Comparison of ENCODE assay signal across 7 mouse cellular contexts in genomic region chr1:151251194-151252010, GRCm38 (mm10). TPM values are rescaled to one million over a fixed set of nuclear protein-coding genes. Genes with fewer than 3 reads are reported as not detected.
A peak's percentile ranks its signal among the peaks of the same experiment; 100 is the strongest.
DNase-seq lines count a peak whose midpoint lies in the region; ATAC-seq and TF ChIP-seq lines count a peak whose summit lies in the region.

No protein-coding gene starts in this region.

- H3K27me3 ChIP-seq in liver, embryonic 11.5 days (replicated peaks; ENCODE audit: control insufficient read depth, insufficient read depth, low read length): no peaks in the 10 kb centered on the region
- no peaks in the 10 kb centered on the region for H3K27me3 ChIP-seq in heart, postnatal 0 days (ENCODE audit: control insufficient read depth, insufficient read depth, low read length)
- no peaks in the 10 kb centered on the region for H3K27me3 ChIP-seq in midbrain, embryonic 16.5 days (ENCODE audit: control insufficient read depth, insufficient read depth, low read depth, low read length)

- TF ChIP-seq CTCF in bone marrow macrophage, adult 2 months (IDR thresholded peaks at IDR 0.05; ENCODE audit: low read depth, low read length): no peak
- TF ChIP-seq CTCF in heart, postnatal 0 days (IDR thresholded peaks at IDR 0.05; ENCODE audit: low read depth): no peak

- no peak for TF ChIP-seq POLR2A in bone marrow macrophage, adult 2 months (IDR thresholded peaks at IDR 0.05; ENCODE audit: borderline replicate concordance, low read depth, low read length)

- peak overlapping the region; percentile 2 for H3K4me2 ChIP-seq in liver, embryonic 11.5 days
- peak overlapping the region; percentile 41 for H3K4me2 ChIP-seq in heart, postnatal 0 days (ENCODE audit: low read depth, low read length)
- H3K4me2 ChIP-seq in midbrain, embryonic 16.5 days (ENCODE audit: low read length): no peak overlapping the region; the same call in 1 of the 2 replicates

- 76% methylated on average over 14 of the region's 14 CpGs for WGBS in liver, embryonic 11.5 days
- WGBS in heart, postnatal 0 days: 80% methylated on average over 14 of the region's 14 CpGs
- WGBS in midbrain, embryonic 16.5 days: 72% methylated on average over 14 of the region's 14 CpGs

- no peaks in the 10 kb centered on the region for H3K9me3 ChIP-seq in liver, embryonic 11.5 days (ENCODE audit: control insufficient read depth, low read length)
- H3K9me3 ChIP-seq in heart, postnatal 0 days (replicated peaks; ENCODE audit: control insufficient read depth, low read length): no peaks in the 10 kb centered on the region
- no peaks in the 10 kb centered on the region for H3K9me3 ChIP-seq in midbrain, embryonic 16.5 days (replicated peaks; ENCODE audit: control insufficient read depth, low read length, poor library complexity, severe bottlenecking)

- TF ChIP-seq EP300 in heart, postnatal 0 days (IDR thresholded peaks at IDR 0.05; ENCODE audit: low read depth): no peak

- DNase-seq in liver, embryonic 11.5 days (ENCODE audit: low spot score): no peak
- no peak for DNase-seq in liver
- no peak for DNase-seq in heart, postnatal 0 days (ENCODE audit: low spot score)
- DNase-seq in gastrocnemius, postnatal 10 days: no peak
- DNase-seq in adrenal gland, adult 8-10 months: no peak

- no peak overlapping the region; the same call in 1 of the 2 replicates for H3K4me3 ChIP-seq in liver, embryonic 11.5 days (ENCODE audit: low read depth, low read length)
- H3K4me3 ChIP-seq in bone marrow macrophage, adult 2 months (ENCODE audit: insufficient read depth, low read length): peak overlapping the region; percentile 34
- no peak overlapping the region; the same call in 1 of the 2 replicates for H3K4me3 ChIP-seq in heart, postnatal 0 days (ENCODE audit: low read depth, low read length)
- no peak overlapping the region for H3K4me3 ChIP-seq in midbrain, embryonic 16.5 days (ENCODE audit: low read depth, low read length)

- 0 out of 2 replicates have a peak, but pooled peaks cover 5% of the 10 kb centered on the region for H3K4me1 ChIP-seq in liver, embryonic 11.5 days (replicated peaks; ENCODE audit: control insufficient read depth, insufficient read depth, low read length)
- H3K4me1 ChIP-seq in bone marrow macrophage, adult 2 months (ENCODE audit: control insufficient read depth, insufficient read depth, low read length): peaks cover 27% of the 10 kb centered on the region
- H3K4me1 ChIP-seq in heart, postnatal 0 days (ENCODE audit: control insufficient read depth, insufficient read depth): peaks cover 6% of the 10 kb centered on the region; the same call in 1 of the 2 replicates
- no peaks in the 10 kb centered on the region for H3K4me1 ChIP-seq in midbrain, embryonic 16.5 days (ENCODE audit: control insufficient read depth, insufficient read depth, low read length)

- no peak overlapping the region for H3K9ac ChIP-seq in liver, embryonic 11.5 days (ENCODE audit: low read depth, low read length)
- H3K9ac ChIP-seq in heart, postnatal 0 days (replicated peaks; ENCODE audit: low read depth, low read length): no peak overlapping the region
- H3K9ac ChIP-seq in midbrain, embryonic 16.5 days (ENCODE audit: low read depth, low read length): no peak overlapping the region

- ATAC-seq in liver, embryonic 11.5 days (replicated peaks; ENCODE audit: low FRiP score): no peak
- no peak for ATAC-seq in heart, postnatal 0 days (ENCODE audit: insufficient read depth, low read depth)
- ATAC-seq in midbrain, embryonic 16.5 days: 0 out of 2 replicates have a peak, but pooled peaks have one; percentile 11

- no peak overlapping the region for H3K27ac ChIP-seq in liver, embryonic 11.5 days (ENCODE audit: low read depth, low read length)
- H3K27ac ChIP-seq in bone marrow macrophage, adult 2 months (ENCODE audit: insufficient read depth, low read depth, low read length): peak overlapping the region; percentile 94
- H3K27ac ChIP-seq in heart, postnatal 0 days (ENCODE audit: low read depth): peak overlapping the region; percentile 30; the same call in 1 of the 2 replicates
- H3K27ac ChIP-seq in midbrain, embryonic 16.5 days (ENCODE audit: low read length): no peak overlapping the region

- no peaks in the 10 kb centered on the region for H3K36me3 ChIP-seq in liver, embryonic 11.5 days (ENCODE audit: control insufficient read depth, insufficient read depth, low read length)
- H3K36me3 ChIP-seq in heart, postnatal 0 days (replicated peaks; ENCODE audit: control insufficient read depth, insufficient read depth, low read length): no peaks in the 10 kb centered on the region
- H3K36me3 ChIP-seq in midbrain, embryonic 16.5 days (ENCODE audit: control insufficient read depth, insufficient read depth, low read length): no peaks in the 10 kb centered on the region

RNA-seq across cellular contexts. Expression of gene Gm47996, which starts 41.5 kb away (rescaled TPM):
- polyA plus RNA-seq in liver, embryonic 11.5 days (2014; fragmentation: Nextera tagmentation; extraction: Ambion mirVana): 0.26 and 0.27 TPM in 2 replicates
- not detected in 2 replicates for polyA plus RNA-seq in bone marrow macrophage, adult 2 months (2012; ENCODE audit: insufficient read depth, insufficient read length, missing spikeins)
- total RNA-seq in heart, postnatal 0 days (2014; rRNA removed; ENCODE audit: low replicate concordance): not detected in 2 replicates
- not detected in 2 replicates for polyA plus RNA-seq in heart, postnatal 0 days (2015; fragmentation: Nextera tagmentation; extraction: Ambion mirVana)
- not detected in 2 replicates for polyA plus RNA-seq in midbrain, embryonic 16.5 days (2015; fragmentation: Nextera tagmentation; extraction: Ambion mirVana)
- not detected for total RNA-seq in gastrocnemius, postnatal 10 days (2021)
- total RNA-seq in adrenal gland, adult 8-10 months (2022): not detected

RNA-seq across cellular contexts. Expression of gene 3110040M04Rik, which starts 47.5 kb away (rescaled TPM):
- 1.0 and 1.2 TPM in 2 replicates for polyA plus RNA-seq in liver, embryonic 11.5 days (2014; fragmentation: Nextera tagmentation; extraction: Ambion mirVana)
- polyA plus RNA-seq in bone marrow macrophage, adult 2 months (2012; ENCODE audit: insufficient read depth, insufficient read length, missing spikeins): not detected in 2 replicates
- not detected in 2 replicates for total RNA-seq in heart, postnatal 0 days (2014; rRNA removed; ENCODE audit: low replicate concordance)
- polyA plus RNA-seq in heart, postnatal 0 days (2015; fragmentation: Nextera tagmentation; extraction: Ambion mirVana): not detected in 2 replicates
- polyA plus RNA-seq in midbrain, embryonic 16.5 days (2015; fragmentation: Nextera tagmentation; extraction: Ambion mirVana): not detected in 2 replicates
- total RNA-seq in gastrocnemius, postnatal 10 days (2021): not detected
- total RNA-seq in adrenal gland, adult 8-10 months (2022): not detected

RNA-seq across cellular contexts. Expression of gene Gm47995, which starts 53.2 kb away (rescaled TPM):
- 0.36 and 0.52 TPM in 2 replicates for polyA plus RNA-seq in liver, embryonic 11.5 days (2014; fragmentation: Nextera tagmentation; extraction: Ambion mirVana)
- not detected in 2 replicates for polyA plus RNA-seq in bone marrow macrophage, adult 2 months (2012; ENCODE audit: insufficient read depth, insufficient read length, missing spikeins)
- 1.4 TPM in 1 of 2 replicates, not detected in the other for total RNA-seq in heart, postnatal 0 days (2014; rRNA removed; ENCODE audit: low replicate concordance)
- not detected in 2 replicates for polyA plus RNA-seq in heart, postnatal 0 days (2015; fragmentation: Nextera tagmentation; extraction: Ambion mirVana)
- polyA plus RNA-seq in midbrain, embryonic 16.5 days (2015; fragmentation: Nextera tagmentation; extraction: Ambion mirVana): not detected in 2 replicates
- not detected for total RNA-seq in gastrocnemius, postnatal 10 days (2021)
- not detected for total RNA-seq in adrenal gland, adult 8-10 months (2022)

RNA-seq across cellular contexts. Expression of gene Gm8947, which starts 59.2 kb away (rescaled TPM):
- 0.55 and 1.1 TPM in 2 replicates for polyA plus RNA-seq in liver, embryonic 11.5 days (2014; fragmentation: Nextera tagmentation; extraction: Ambion mirVana)
- polyA plus RNA-seq in bone marrow macrophage, adult 2 months (2012; ENCODE audit: insufficient read depth, insufficient read length, missing spikeins): not detected in 2 replicates
- total RNA-seq in heart, postnatal 0 days (2014; rRNA removed; ENCODE audit: low replicate concordance): not detected in 2 replicates
- polyA plus RNA-seq in heart, postnatal 0 days (2015; fragmentation: Nextera tagmentation; extraction: Ambion mirVana): 0.10 TPM in 1 of 2 replicates, not detected in the other
- not detected in 2 replicates for polyA plus RNA-seq in midbrain, embryonic 16.5 days (2015; fragmentation: Nextera tagmentation; extraction: Ambion mirVana)
- not detected for total RNA-seq in gastrocnemius, postnatal 10 days (2021)
- not detected for total RNA-seq in adrenal gland, adult 8-10 months (2022)

Comparison
In these comparisons a context has a peak if more than half of its experiments do, and no peak if none do; other contexts are left out.
1. H3K27ac ChIP-seq: peak in bone marrow macrophage, adult 2 months (single experiment) and heart, postnatal 0 days (single experiment); none in liver, embryonic 11.5 days (single experiment) and midbrain, embryonic 16.5 days (single experiment).